Mouse (Mus musculus) C2C12 (cell line): ENCODE measurements around the gene Fbxl13. TPM values are rescaled to one million over a fixed set of nuclear protein-coding genes. Genes with fewer than 3 reads are reported as not detected.

Source experiments
- H3K27me3 ChIP-seq: one replicate; pipeline ENCODE4 v1.6.1; 2011; ENCODE audit not compliant: control insufficient read depth, insufficient read depth, insufficient read length
- H3K36me3 ChIP-seq: one replicate; pipeline ENCODE4 v1.6.1; 2011; ENCODE audit not compliant: control insufficient read depth, insufficient read depth
- H3K4me3 ChIP-seq: one replicate; pipeline ENCODE4 v1.5.1; 2011; ENCODE audit warnings: mild to moderate bottlenecking, control low read depth; ENCODE audit not compliant: poor library complexity, insufficient read depth, severe bottlenecking
- H3K79me2 ChIP-seq: one replicate; pipeline ENCODE4 v1.6.1; 2011; ENCODE audit not compliant: control insufficient read depth, insufficient read depth
- H3K79me3 ChIP-seq: one replicate; pipeline ENCODE4 v1.6.1; 2011; ENCODE audit warnings: low read depth, control low read depth
- H3ac ChIP-seq: one replicate; pipeline ENCODE3; 2011; ENCODE audit warnings: low read depth; ENCODE audit not compliant: control insufficient read depth, insufficient read length
- CEBPB ChIP-seq: IDR thresholded peaks from one replicate; pipeline ENCODE4 v1.6.1; 2011; ENCODE audit warnings: low read depth, mild to moderate bottlenecking, control low read depth, moderate library complexity
- CTCF ChIP-seq: IDR thresholded peaks from one replicate; pipeline ENCODE4 v1.5.1; 2011; ENCODE audit not compliant: control insufficient read depth, insufficient read depth, insufficient read length
- FOSL1 ChIP-seq: IDR thresholded peaks from one replicate; pipeline ENCODE4 v1.8.0; 2011; ENCODE audit warnings: mild to moderate bottlenecking, low read length; ENCODE audit not compliant: poor library complexity, insufficient read depth, severe bottlenecking
- MAX ChIP-seq: IDR thresholded peaks from one replicate; pipeline ENCODE4 v1.6.1; 2011; ENCODE audit warnings: mild to moderate bottlenecking, control low read depth
- MYOD1 ChIP-seq: IDR thresholded peaks from one replicate; pipeline ENCODE4 v1.6.1; 2011; ENCODE audit warnings: low read depth; ENCODE audit not compliant: control insufficient read depth, insufficient read length
- MYOG ChIP-seq: IDR thresholded peaks from one replicate; pipeline ENCODE4 v1.6.1; 2011; ENCODE audit not compliant: control insufficient read depth, insufficient read length; ENCODE audit errors: extremely low read depth
- USF1 ChIP-seq: IDR thresholded peaks from one replicate; pipeline ENCODE4 v1.6.1; 2011; ENCODE audit warnings: low read depth, mild to moderate bottlenecking, control low read depth, moderate library complexity
- polyA plus RNA-seq: library from polyadenylated mRNA; unstranded; fragments of >200 nt; fragmentation: generic; extraction: Trizol; gene quantifications from one replicate; pipeline ENCODE4 v1.2.1, GENCODE M21; 2012; ENCODE audit warnings: missing spikeins

Fbxl13 gene
- polyA plus RNA-seq, 1 experiment, result 0.07 TPM

- peaks cover 35% of the 10 kb centered on the region for H3K36me3 ChIP-seq
- peaks cover 15% of the 10 kb centered on the region for H3K79me2 ChIP-seq
- H3ac ChIP-seq, result no peak overlapping the region
- H3K4me3 ChIP-seq, result no peak overlapping the region
- no peaks in the 10 kb centered on the region for H3K27me3 ChIP-seq
- H3K79me3 ChIP-seq, result peaks cover 9% of the 10 kb centered on the region
- TF ChIP-seq MYOD1, result no peak
- no peak for TF ChIP-seq USF1
- TF ChIP-seq FOSL1, result no peak
- no peak for TF ChIP-seq CEBPB
- no peak for TF ChIP-seq CTCF
- no peak for TF ChIP-seq MAX
- TF ChIP-seq MYOG, result no peak
Observed at GRCm38 (mm10) chr5:21650736-21651135, 5.3 kb upstream of the Fbxl13 start.

GRCm38 (mm10) chr5:21646133-21646491 lies 678 bp upstream of the Fbxl13 start:
- Histone ChIP-seq H3K79me2 (peaks cover 15% of the 10 kb centered on the region), H3K79me3 (peaks cover 9% of the 10 kb centered on the region), H3K4me3 (peak overlapping the region; percentile 64), H3K36me3 (peaks cover 24% of the 10 kb centered on the region), H3ac (peak overlapping the region; percentile 95), H3K27me3 (no peaks in the 10 kb centered on the region)
- TF ChIP-seq CEBPB (no peak), MYOG (no peak), MAX (no peak), CTCF (no peak), FOSL1 (no peak), USF1 (no peak), MYOD1 (no peak)

GRCm38 (mm10) chr5:21644891-21645438 lies 469 bp downstream of the Fbxl13 start:
- Histone ChIP-seq H3K79me2 (peaks cover 15% of the 10 kb centered on the region), H3K36me3 (peaks cover 19% of the 10 kb centered on the region), H3ac (no peak overlapping the region), H3K79me3 (peaks cover 9% of the 10 kb centered on the region), H3K4me3 (no peak overlapping the region), H3K27me3 (no peaks in the 10 kb centered on the region)
- TF ChIP-seq CTCF, result no peak
- no peak for TF ChIP-seq MYOG
- TF ChIP-seq CEBPB, result no peak
- no peak for TF ChIP-seq USF1
- no peak for TF ChIP-seq MYOD1
- no peak for TF ChIP-seq FOSL1

GRCm38 (mm10) chr5:21643606-21644005 lies 1.8 kb downstream of the Fbxl13 start:
- H3K79me3 ChIP-seq, result peaks cover 9% of the 10 kb centered on the region
- H3K79me2 ChIP-seq, result peaks cover 15% of the 10 kb centered on the region
- TF ChIP-seq MYOD1 (no peak), CTCF (no peak), MAX (no peak), FOSL1 (no peak), USF1 (no peak), CEBPB (no peak), MYOG (no peak)
- H3K4me3 ChIP-seq, result no peak overlapping the region
- H3K27me3 ChIP-seq, result no peaks in the 10 kb centered on the region
- no peak overlapping the region for H3ac ChIP-seq
- peaks cover 6% of the 10 kb centered on the region for H3K36me3 ChIP-seq

GRCm38 (mm10) chr5:21640961-21641360 lies 4.5 kb downstream of the Fbxl13 start:
- TF ChIP-seq MAX (no peak), CEBPB (no peak), USF1 (no peak), MYOG (no peak), FOSL1 (no peak), CTCF (no peak), MYOD1 (no peak)
- Histone ChIP-seq H3K36me3 (no peaks in the 10 kb centered on the region), H3ac (no peak overlapping the region), H3K79me3 (no peaks in the 10 kb centered on the region), H3K4me3 (no peak overlapping the region), H3K27me3 (peaks cover 3% of the 10 kb centered on the region), H3K79me2 (no peaks in the 10 kb centered on the region)

- H3K79me3 ChIP-seq, result no peaks in the 10 kb centered on the region
- H3K4me3 ChIP-seq, result no peak overlapping the region
- H3K27me3 ChIP-seq, result no peaks in the 10 kb centered on the region
- TF ChIP-seq USF1 (no peak), CEBPB (no peak), MYOD1 (no peak), CTCF (no peak)
- no peaks in the 10 kb centered on the region for H3K79me2 ChIP-seq
- no peak overlapping the region for H3ac ChIP-seq
- no peaks in the 10 kb centered on the region for H3K36me3 ChIP-seq
Observed at GRCm38 (mm10) chr5:21625916-21626315, 19.5 kb downstream of the Fbxl13 start.
